Mouse (Mus musculus) T-cell, adult 2 months (primary cell): ENCODE results near the gene Gm12169.
"Not testable (repeated sequence)": the region's sequence is repeated elsewhere in the genome, so short reads cannot be mapped to it uniquely, and the experiment has no call there.

Source experiments
- DNase-seq: peaks from one replicate; pipeline ENCODE4 v3.0.0; 2022; ENCODE audit warnings: low spot score

Gene Gm12169

DNA sequence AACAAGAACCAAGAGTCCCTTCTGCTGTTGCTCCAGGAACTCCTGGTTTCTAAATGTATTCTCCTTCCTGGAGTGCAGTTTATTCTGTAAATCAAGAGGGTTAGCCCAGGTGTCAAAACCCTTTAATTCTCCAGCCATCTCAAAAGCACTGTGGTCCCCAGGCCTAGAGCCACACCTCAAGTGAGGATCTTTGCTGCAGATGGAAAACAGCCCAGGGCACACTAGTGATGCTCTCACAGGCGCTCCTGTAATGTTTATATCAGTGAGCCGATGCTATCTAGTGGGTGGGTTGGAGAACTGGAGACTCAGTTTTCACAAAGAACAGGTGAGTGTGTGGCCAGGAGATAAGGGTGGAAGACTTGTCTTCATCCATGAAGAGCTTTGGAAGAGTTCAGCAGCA lies at the start of gene Gm12169:
Gene Gm12169 (plus strand): TSS at position 301 of the 400 bp plus-strand sequence.
- DNase-seq = no peak

DNA sequence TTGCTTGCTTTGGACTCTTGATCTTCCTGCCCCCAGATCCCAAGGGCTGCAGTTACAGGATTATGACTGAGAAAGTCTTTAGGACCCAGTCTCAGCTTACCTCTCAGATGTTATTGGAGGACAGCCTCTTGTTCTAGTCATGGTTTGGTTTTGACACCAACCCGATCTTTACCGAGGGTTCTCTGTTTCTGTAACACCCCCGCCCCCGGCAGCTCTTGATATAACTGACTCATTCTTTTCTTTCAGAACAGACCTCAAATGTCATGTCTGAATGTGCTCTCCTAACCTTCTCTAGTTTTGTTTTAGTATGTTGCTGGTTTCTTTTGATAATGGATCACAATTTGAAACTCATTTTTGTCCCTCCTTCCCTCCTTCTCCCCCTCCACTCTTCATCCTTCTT lies 49.8 kb upstream of the Gm12169 start:
- no peak for DNase-seq

DNA sequence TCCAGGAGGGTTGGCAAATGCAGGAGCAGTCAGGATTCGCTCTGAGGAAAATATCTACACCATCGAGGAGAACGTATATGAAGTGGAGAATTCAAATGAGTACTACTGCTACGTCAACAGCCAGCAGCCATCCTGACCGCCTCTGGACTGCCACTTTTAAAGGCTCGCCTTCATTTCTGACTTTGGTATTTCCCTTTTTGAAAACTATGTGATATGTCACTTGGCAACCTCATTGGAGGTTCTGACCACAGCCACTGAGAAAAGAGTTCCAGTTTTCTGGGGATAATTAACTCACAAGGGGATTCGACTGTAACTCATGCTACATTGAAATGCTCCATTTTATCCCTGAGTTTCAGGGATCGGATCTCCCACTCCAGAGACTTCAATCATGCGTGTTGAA lies 44.7 kb upstream of the Gm12169 start:
- DNase-seq = no peak

DNA sequence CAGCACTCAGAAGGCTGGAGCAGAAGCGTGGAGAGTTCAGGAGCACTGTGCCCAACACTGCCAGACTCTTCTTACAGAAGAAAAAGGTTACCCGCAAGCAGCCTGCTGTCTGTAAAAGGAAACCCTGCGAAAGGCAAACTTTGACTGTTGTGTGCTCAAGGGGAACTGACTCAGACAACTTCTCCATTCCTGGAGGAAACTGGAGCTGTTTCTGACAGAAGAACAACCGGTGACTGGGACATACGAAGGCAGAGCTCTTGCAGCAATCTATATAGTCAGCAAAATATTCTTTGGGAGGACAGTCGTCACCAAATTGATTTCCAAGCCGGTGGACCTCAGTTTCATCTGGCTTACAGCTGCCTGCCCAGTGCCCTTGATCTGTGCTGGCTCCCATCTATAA lies 43.5 kb upstream of the Gm12169 start:
- no peak for DNase-seq

DNA sequence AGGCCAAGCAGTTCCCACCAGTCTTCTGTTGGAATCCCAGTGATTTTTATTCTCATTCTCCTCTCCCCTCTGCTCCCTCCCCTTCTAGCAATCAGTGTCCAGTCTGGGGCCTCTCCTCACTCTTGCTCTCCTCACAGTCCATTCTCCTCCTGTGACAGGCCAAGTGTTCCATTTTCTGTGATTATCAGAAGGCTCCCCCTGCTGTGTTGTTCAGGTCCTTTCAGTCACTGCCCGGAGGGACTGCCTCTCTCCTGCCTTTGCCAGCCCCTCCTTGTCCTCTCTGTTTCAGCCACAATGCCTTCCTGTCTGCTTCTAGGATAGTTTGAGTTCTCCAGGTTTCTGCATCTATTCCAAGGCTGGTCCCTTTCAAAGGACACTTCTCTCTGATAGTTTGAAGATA lies 35.8 kb upstream of the Gm12169 start:
- no peak for DNase-seq

DNA sequence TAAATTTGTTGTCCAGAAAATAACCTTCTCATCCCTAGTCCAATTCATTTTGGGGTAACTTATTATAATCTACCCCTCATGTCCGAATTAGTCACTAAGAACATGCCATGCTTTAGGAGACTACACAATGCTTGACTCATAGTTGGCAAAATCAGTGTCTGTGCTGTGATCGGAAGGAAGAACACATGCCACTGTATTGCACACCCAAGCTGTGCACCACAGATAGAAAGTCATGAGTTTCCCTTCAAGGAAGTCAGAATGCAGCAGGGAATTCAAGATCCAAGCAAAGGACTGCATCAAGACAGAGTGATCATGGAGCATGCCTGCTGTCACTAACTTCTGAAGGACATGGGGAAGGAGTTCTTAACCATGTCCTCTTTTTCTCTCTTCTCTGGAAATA lies 35.4 kb upstream of the Gm12169 start:
- no peak for DNase-seq

DNA sequence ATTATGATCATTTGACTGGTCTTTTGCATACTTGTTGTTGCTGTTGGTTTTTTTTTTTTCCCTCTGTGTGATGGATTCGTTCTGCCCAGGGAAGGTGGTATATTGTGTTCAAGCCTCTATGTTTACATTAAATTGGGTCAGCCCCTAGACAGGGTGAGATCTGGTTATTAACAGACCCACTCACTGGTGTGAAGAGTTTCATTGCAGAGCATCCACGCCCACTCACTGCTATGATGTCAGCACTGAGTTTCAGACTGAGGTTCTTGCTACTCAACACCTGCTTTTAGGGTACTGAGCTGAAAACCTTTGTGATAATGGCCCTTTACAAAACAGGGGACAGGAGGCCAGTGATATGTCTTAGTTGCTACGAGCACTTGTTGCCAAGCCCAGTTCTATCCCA lies 16.9 kb upstream of the Gm12169 start:
- DNase-seq = no peak

DNA sequence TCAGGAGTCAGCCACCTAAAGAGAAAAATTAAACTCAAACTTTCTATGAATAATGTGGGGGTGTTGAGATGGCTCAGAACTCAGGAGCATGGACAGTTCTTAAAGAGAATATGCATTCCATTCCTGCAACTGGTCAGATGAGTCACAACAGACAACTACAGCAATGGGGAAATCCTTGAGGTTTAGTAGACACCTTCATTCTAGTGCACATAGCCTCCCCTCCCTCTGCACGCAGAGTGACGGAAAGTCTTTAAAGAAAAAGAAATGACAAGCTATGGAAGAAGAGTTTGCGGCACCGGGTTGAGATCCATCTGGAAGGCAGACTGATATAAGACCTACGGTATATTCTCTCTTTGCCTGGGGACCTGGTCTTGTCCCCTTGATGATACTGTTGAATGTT lies 14.1 kb upstream of the Gm12169 start:
- no peak for DNase-seq

DNA sequence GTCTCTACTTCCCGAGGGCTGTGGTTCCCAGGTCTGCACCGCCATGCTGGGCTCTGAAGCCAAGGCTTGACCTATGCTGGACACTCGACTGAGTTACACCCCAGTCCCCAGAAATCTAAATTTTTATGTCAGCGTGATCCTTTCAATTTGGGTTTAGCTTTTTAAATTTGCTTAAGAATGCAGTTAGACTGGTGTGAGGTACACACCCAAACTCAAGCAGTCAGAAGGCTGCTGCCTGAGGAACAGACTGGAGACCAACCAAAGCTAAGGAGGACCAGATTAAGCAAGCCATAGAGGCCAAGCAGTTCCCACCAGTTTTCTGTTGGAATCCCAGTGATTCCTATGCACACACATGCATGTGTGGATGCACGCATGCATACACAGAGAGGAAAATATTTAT lies 2.7 kb upstream of the Gm12169 start:
- DNase-seq = not testable (repeated sequence)

DNA sequence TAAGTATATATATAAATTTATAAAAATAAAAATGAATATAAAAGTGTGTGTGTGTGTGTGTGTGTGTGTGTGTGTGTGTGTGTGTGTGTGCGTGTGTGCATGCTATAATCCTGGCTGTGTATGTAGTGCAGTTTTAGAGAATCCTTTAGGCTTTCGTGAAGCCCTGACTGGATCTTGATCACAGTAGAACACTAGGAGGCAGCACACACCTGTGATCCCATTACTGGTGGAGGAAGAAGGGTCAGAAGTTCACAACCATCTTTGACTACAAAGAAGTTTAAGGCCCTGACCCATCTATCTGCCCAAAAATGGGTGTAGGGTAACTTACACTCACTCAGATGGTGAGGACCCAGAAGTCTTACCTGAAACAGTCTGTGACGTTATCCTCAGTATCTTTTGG lies 1.3 kb upstream of the Gm12169 start:
- DNase-seq = no peak

DNA sequence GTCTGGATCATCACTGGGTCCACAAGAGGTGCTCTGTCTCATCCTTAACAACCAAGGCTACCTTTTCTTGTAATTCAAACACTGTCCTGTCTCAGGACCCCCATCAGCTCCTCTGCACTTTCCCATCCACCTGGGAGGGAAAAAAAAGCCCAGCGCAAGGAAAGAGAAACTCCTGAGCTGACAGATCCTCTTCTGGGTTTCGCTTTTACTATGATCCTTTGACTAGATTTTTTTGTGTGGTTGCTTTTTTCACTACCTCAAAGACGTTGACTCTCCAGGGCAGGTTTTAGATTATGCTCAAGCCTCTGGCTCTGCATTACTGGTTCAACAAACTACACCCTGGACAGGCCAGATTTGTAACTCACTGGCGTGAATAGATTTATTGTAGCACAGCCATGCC lies 6.1 kb downstream of the Gm12169 start:
- DNase-seq = no peak

DNA sequence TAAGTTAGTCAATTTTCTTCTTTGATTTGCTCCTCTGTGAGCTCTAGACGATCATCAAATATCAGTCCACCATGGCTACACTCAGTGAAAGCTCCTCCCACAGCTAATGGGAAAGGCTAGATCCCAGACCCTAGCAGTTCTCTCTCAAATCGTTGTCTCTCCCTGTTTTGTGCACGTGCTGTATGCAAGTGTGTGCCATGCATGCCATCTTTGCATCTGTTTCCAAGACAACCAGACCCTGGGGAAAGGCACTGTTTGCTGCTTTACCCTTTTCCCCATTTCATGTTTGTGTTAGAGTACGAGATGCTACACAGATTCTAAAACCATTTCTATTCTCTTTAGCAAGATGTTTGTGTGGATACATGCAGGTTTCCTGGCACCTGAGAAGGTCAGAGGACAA lies 13.0 kb downstream of the Gm12169 start:
- no peak for DNase-seq

DNA sequence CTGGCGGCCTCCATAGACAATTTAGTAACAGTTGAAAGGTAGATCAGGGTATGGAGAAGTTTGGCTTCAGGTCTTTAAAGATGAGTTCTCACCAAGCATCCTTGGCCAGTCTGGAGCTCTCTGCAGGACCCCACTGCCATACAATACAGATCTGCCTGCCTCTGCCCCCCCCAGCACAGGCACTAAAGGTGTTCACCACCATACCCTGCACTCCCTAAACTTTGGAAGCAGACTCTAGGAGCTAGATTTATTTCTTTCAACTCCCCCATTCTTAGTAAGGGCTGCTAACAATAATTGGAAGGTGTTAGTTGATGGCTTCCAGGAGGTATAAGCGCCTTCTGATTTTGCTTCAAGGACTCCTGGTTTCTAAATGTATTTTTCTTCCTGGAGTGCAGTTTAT lies 19.5 kb downstream of the Gm12169 start:
- DNase-seq = no peak

DNA sequence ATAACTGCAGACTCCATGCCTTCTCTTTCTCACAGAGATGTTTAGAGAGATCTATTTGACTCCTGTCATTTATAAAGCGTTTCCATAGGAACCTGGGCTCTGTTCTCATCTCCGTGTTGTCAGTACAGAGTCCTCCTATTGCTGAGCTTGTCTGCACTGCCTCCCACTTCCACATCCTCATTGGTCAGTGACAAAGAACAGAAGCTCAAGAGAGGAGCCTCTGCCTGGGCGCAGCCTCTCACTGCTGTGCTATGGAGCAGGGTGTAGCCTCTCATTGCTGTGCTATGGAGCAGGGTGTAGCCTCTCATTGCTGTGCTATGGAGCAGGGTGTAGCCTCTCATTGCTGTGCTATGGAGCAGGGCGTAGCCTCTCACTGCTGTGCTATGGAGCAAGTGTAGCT lies 25.7 kb downstream of the Gm12169 start:
- DNase-seq = no peak

DNA sequence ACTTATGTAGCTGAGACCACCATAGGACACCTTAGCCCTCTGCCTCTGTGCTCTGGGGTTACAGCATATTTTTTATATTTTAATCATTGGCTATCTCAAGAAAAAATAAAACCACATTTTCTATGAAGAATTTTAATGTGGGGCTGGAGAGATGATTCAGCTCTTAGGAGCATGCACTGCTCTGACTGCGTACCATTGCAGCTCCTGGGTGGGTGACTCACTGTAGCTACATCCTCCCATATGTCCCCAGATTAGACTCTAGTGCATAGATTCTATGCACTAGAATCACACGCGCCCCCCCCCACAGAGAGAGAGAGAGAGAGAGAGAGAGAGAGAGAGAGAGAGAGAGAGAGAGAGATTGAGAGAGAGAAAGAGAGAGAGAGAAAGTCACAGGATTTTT lies 28.7 kb downstream of the Gm12169 start:
- no peak for DNase-seq

DNA sequence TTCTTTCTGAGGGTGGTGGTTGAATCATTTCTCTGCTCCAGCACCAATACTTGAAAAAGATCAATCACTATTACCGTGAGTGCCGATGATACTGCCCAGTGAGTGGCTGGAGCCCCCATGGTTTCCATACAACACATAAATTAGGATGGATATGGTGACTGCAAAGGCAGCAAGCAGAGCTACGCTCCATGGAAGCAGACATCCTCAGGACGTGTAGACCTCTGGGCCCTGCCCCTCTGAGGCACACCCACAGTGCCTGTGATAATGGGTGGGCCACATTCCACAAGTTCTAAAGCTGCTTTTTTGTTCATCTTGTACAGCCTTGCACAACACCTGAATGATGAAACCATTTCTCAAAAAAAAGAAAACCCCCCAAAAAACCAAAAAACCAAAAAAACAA lies 37.1 kb downstream of the Gm12169 start:
- no peak for DNase-seq

DNA sequence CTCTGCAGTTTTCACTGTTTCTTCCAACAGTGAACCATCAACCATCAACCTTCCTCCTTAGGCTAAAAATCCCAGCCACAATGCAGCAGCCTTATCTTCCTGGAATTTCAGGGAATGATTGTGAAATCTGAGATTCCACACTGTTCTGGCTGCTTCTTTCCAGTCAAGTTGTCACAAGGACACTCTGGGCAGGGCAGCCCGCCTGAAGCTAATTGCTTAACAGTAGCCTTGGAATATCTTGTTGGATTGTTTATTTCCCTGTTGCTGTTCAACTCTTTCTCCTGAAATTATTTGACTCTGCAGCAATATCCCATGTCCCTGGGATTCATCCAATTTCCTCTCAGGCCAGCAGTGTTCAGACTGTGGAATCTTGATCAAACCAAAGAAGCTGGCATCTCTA lies 40.7 kb downstream of the Gm12169 start:
- no peak for DNase-seq

DNA sequence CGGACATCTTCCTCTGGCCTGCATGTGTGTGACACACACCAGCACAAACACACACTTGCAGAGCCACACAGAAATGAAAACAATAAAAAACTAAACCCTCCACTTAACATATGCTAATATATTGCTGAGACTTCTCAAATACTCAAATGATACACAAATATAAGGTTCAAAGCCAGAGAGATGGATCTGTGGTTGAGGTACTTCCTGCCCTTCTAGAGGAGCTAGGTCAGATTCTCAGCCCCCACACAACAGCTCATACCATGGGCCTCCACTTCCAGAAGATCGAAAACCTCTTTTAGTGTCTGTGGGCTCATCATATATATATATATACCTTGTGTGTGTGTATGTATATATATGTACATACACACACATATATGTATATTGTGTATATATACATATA lies 42.0 kb downstream of the Gm12169 start:
- no peak for DNase-seq

DNA sequence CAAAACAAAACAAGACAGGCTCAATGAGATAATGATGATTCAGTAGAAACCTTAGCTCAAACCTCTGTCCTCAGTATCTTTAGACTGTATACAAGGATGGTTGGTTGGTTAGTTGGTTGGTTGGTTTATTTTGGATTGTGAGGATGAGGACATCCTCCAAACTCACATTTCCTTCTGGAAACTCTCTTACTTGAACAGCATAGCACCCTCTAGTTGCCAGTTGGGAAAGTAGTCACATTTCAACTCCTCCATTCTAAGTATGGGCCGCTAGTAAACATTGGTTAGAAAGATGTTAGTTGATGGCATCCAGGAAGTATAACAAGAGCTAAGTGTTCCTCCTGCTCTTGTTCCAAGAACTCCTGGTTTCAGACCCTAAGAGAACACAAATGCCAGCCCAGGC lies 45.1 kb downstream of the Gm12169 start:
- DNase-seq = no peak

DNA sequence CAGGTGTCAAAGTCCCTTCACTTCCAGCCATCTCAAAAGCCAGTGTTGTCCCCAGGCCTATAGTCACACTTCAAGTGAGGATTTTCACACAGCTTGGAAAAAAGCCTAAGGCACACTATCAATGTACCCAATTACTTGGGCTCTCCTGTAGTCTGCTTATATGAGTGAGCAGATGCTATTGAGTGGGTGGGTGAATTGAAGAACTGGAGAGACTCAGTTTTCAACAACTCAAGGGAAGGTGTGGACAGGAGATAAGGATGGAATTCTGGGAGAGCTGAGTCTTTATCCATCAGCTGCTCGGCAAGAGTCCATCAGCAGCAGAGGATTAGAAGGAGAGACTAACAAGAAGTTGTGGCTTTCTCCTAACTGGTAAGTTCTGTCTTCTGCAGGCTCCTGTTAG lies 47.3 kb downstream of the Gm12169 start, which contains the start of gene BC053393:
Gene BC053393 (plus strand): TSS at position 210 of the 400 bp plus-strand sequence.
- no peak for DNase-seq

DNA sequence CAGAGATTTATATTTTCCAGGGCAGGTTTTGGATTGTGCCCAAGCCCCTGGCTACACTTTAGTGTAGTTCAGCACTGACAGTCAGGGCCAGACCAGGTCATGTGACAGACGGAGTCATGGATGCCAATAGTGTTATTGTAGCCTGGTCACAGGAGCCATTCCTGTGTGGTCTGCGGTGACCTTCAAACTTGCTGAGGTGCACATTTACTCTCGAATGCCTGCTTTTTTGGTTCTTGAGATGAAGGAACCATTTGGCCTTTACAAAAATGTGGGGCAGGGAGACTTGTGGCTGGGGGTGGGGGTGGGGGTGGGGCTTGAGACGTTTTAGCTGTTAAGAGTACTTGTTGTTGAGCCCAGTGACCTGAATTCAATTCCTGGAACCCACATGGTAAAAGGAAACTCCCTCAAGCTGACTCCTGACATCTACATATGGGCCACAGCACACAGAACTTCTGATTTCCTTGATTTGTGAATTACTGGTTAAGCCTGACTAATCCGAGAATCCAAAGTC lies 54.8 kb downstream of the Gm12169 start:
- no peak for DNase-seq

DNA sequence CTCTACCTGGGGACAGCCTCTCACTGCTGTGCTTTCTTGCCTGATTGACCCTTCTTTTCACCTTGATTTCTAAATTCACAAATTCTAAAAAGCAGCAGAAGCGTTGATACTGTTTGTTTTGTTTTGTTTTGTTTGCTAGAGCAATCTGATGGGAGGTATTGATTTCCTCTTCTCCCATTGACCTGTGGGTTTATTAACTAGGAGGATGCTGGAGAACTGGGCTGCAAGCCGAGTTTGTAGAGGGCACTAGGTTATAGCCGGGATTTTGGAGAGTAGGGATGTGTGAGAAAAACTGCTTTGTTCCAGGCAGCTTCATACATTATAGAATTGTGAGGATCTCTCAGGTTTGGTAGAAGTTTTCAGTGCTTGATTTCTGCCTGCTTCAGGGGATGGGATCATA lies 56.4 kb downstream of the Gm12169 start:
- no peak for DNase-seq

DNA sequence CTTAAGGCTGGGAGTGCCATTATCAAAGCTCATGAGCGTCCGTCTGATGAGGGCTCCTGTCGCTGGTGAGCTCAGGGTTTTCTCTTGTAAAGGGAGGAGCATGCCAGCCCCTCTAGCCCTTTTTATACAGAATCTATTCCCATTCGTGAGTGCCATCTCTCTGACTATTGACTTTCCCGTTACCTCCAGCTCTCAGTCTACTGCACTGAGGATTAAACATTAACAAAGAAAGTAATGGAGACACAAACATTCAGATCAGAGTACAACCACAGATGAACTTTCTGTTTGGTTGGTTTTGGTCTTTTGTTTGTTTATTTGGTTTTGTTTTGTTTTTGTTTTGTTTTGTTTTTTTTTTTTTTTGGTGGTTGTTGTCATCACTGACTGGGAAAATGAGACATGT lies 58.7 kb downstream of the Gm12169 start:
- no peak for DNase-seq
